Mouse (Mus musculus): ENCODE data around the gene Vmn2r95. TPM values are rescaled to one million over a fixed set of nuclear protein-coding genes. Genes with fewer than 3 reads are reported as not detected.
"Not testable (repeated sequence)": the region's sequence is repeated elsewhere in the genome, so short reads cannot be mapped to it uniquely, and the experiment has no call there.

Gene Vmn2r95
- total RNA-seq (2017): not detected in 2 replicates

GRCm38 (mm10) chr17:18423778-18424177, at the start of gene Vmn2r95:
Vmn2r95 (plus strand) TSS chr17:18424078.
- no peak for ATAC-seq (replicated peaks in 1 of 2; ENCODE audit: insufficient read depth in 1 of 2, low FRiP score in 2 of 2, low TSS enrichment in 1 of 2, low read depth in 1 of 2, poor library complexity in 2 of 2, severe bottlenecking in 2 of 2)

GRCm38 (mm10) chr17:18455619-18456140, 31.8 kb downstream of the Vmn2r95 start:
- no peak for ATAC-seq (replicated peaks in 1 of 2; ENCODE audit: insufficient read depth in 1 of 2, low FRiP score in 2 of 2, low TSS enrichment in 1 of 2, low read depth in 1 of 2, poor library complexity in 2 of 2, severe bottlenecking in 2 of 2)

- ATAC-seq (replicated peaks in 1 of 2; ENCODE audit: insufficient read depth in 1 of 2, low FRiP score in 2 of 2, low TSS enrichment in 1 of 2, low read depth in 1 of 2, poor library complexity in 2 of 2, severe bottlenecking in 2 of 2): not testable (repeated sequence)
These were observed 34.3 kb downstream of the Vmn2r95 start for GRCm38 (mm10) chr17:18458126-18458634.

- ATAC-seq (replicated peaks in 1 of 2; ENCODE audit: insufficient read depth in 1 of 2, low FRiP score in 2 of 2, low TSS enrichment in 1 of 2, low read depth in 1 of 2, poor library complexity in 2 of 2, severe bottlenecking in 2 of 2): no peak
These were observed 38.8 kb downstream of the Vmn2r95 start for GRCm38 (mm10) chr17:18462695-18463094.

GRCm38 (mm10) chr17:18479885-18480284, 56.0 kb downstream of the Vmn2r95 start:
- no peak for ATAC-seq (replicated peaks in 1 of 2; ENCODE audit: insufficient read depth in 1 of 2, low FRiP score in 2 of 2, low TSS enrichment in 1 of 2, low read depth in 1 of 2, poor library complexity in 2 of 2, severe bottlenecking in 2 of 2)

Other genes starting within 250 kb of the Vmn2r95 start
- gene Vmn2r94, start 146.3 kb upstream of the Vmn2r95 start, total RNA-seq (2017): not detected in 2 replicates
- gene Vmn2r93, start 126.0 kb upstream of the Vmn2r95 start, total RNA-seq (2017): not detected in 2 replicates
- 0.19 TPM in 1 of 2 replicates, not detected in the other for gene Vmn2r96, start 149.1 kb downstream of the Vmn2r95 start, total RNA-seq (2017)